Mouse (Mus musculus) adrenal gland, adult 18-20 months (tissue): ENCODE measurements at regions not wholly inside any gene's neighbourhood (a gene's known extent, or its start where the extent isn't known, plus 50 kb on each side); places are given as distances from the start of the nearest gene placed in this dataset.
"Not testable (repeated sequence)": the region's sequence is repeated elsewhere in the genome, so short reads cannot be mapped to it uniquely, and the experiment has no call there.

ENCODE experiments used
- DNase-seq, 2 experiments: peaks; one replicate each; pipeline ENCODE4 v3.0.0; 2021 to 2022; ENCODE audit warnings: low spot score in 2 of 2
- microRNA-seq, 2 experiments: library from miRNA; unstranded; fragments of <30 nt; microRNA quantifications; one replicate each; pipeline ENCODE4 v1.2.0; 2021; ENCODE audit warnings: borderline number of aligned reads in 2 of 2

GRCm38 (mm10) chr10:130594046-130594734 is 97.0 kb upstream of the Vmn2r87 start:
- peak; percentile 19 to 40 for DNase-seq

GRCm38 (mm10) chr10:130566426-130566825 is 69.2 kb upstream of the Vmn2r87 start:
- DNase-seq: not testable (repeated sequence)

- no peak for DNase-seq
These were observed 51.4 kb upstream of the Vmn2r87 start for GRCm38 (mm10) chr10:130548570-130548969.

Small RNAs in the stretch of these regions (microRNA-seq; reads per million reads assigned to microRNA genes)
- 0 reads per million in 2 experiments for gene Gm26445
